Mouse (Mus musculus): Measurements from ENCODE around the gene Tnrc6a. TPM values are rescaled to one million over a fixed set of nuclear protein-coding genes. Genes with fewer than 3 reads are reported as not detected.
"Not testable (repeated sequence)": the region's sequence is repeated elsewhere in the genome, so short reads cannot be mapped to it uniquely, and the experiment has no call there.

The Tnrc6a gene
- 66.1 and 70.9 TPM in 2 replicates for polyA plus RNA-seq (2016; fragmentation: Nextera tagmentation; extraction: Ambion mirVana)

- Histone ChIP-seq H3K4me3 (peak within 1 kb of the TSS; percentile 88), H3K27me3 (no peaks in the 10 kb centered on the region), H3K4me2 (replicated peaks) (peak within 1 kb of the TSS; percentile 67), H3K9ac (peak within 1 kb of the TSS; percentile 98), H3K9me3 (no peaks in the 10 kb centered on the region), H3K27ac (peak within 1 kb of the TSS; percentile 97), H3K4me1 (peaks cover 10% of the 10 kb centered on the region), H3K36me3 (peaks cover 10% of the 10 kb centered on the region)
- whole genome bisulfite sequencing = under 1% methylated on average over 40 of the region's 55 CpGs
- peak; percentile 95 for ATAC-seq (ENCODE audit: insufficient number of reproducible peaks, insufficient read depth, low FRiP score, low TSS enrichment)
Measured at GRCm38 (mm10) chr7:123123665-123124298, at the start of gene Tnrc6a. TSS of gene Tnrc6a (plus strand) at chr7:123123885.

GRCm38 (mm10) chr7:123082236-123082635, 41.4 kb upstream of the Tnrc6a start:
- WGBS = 72% methylated on average over 4 of the region's 4 CpGs
- H3K27ac ChIP-seq = no peak overlapping the region
- no peaks in the 10 kb centered on the region for H3K9me3 ChIP-seq
- no peaks in the 10 kb centered on the region for H3K27me3 ChIP-seq
- no peak overlapping the region for H3K4me3 ChIP-seq
- ATAC-seq (ENCODE audit: insufficient number of reproducible peaks, insufficient read depth, low FRiP score, low TSS enrichment) = no peak
- H3K4me2 ChIP-seq (replicated peaks) = no peak overlapping the region
- no peaks in the 10 kb centered on the region for H3K36me3 ChIP-seq
- H3K9ac ChIP-seq = no peak overlapping the region
- peaks cover 32% of the 10 kb centered on the region for H3K4me1 ChIP-seq

GRCm38 (mm10) chr7:123083441-123084123, 40.1 kb upstream of the Tnrc6a start:
- no peak overlapping the region for H3K4me3 ChIP-seq
- no peaks in the 10 kb centered on the region for H3K9me3 ChIP-seq
- WGBS = 17% methylated on average over 12 of the region's 12 CpGs
- H3K4me1 ChIP-seq = peaks cover 32% of the 10 kb centered on the region
- H3K9ac ChIP-seq = no peak overlapping the region
- peak overlapping the region; percentile 77 for H3K27ac ChIP-seq
- peak overlapping the region; percentile 41; the same call in 1 of the 2 replicates for H3K4me2 ChIP-seq (replicated peaks)
- no peaks in the 10 kb centered on the region for H3K27me3 ChIP-seq
- peak; percentile 66; the same call in 1 of the 2 replicates for ATAC-seq (ENCODE audit: insufficient number of reproducible peaks, insufficient read depth, low FRiP score, low TSS enrichment)
- H3K36me3 ChIP-seq = no peaks in the 10 kb centered on the region

GRCm38 (mm10) chr7:123084180-123084691, 39.4 kb upstream of the Tnrc6a start:
- Histone ChIP-seq H3K4me3 (peak overlapping the region; percentile 13; the same call in 1 of the 2 replicates), H3K9ac (no peak overlapping the region), H3K36me3 (no peaks in the 10 kb centered on the region), H3K4me2 (replicated peaks) (peak overlapping the region; percentile 41), H3K27me3 (no peaks in the 10 kb centered on the region), H3K27ac (peak overlapping the region; percentile 77), H3K9me3 (no peaks in the 10 kb centered on the region), H3K4me1 (peaks cover 32% of the 10 kb centered on the region)
- ATAC-seq (ENCODE audit: insufficient number of reproducible peaks, insufficient read depth, low FRiP score, low TSS enrichment) = peak; percentile 80
- WGBS = 2% methylated on average over 7 of the region's 7 CpGs

GRCm38 (mm10) chr7:123084708-123085107, 39.0 kb upstream of the Tnrc6a start:
- Histone ChIP-seq H3K9ac (no peak overlapping the region), H3K27ac (peak overlapping the region; percentile 77), H3K27me3 (no peaks in the 10 kb centered on the region), H3K4me1 (peaks cover 32% of the 10 kb centered on the region), H3K36me3 (no peaks in the 10 kb centered on the region), H3K9me3 (no peaks in the 10 kb centered on the region), H3K4me3 (peak overlapping the region; percentile 13; the same call in 1 of the 2 replicates), H3K4me2 (replicated peaks) (peak overlapping the region; percentile 41)
- 12% methylated on average over 13 of the region's 13 CpGs for WGBS
- ATAC-seq (ENCODE audit: insufficient number of reproducible peaks, insufficient read depth, low FRiP score, low TSS enrichment) = no peak

GRCm38 (mm10) chr7:123088920-123089319, 34.8 kb upstream of the Tnrc6a start:
- H3K4me3 ChIP-seq = no peak overlapping the region
- H3K27me3 ChIP-seq = no peaks in the 10 kb centered on the region
- peaks cover 20% of the 10 kb centered on the region for H3K4me1 ChIP-seq
- ATAC-seq (ENCODE audit: insufficient number of reproducible peaks, insufficient read depth, low FRiP score, low TSS enrichment) = no peak
- H3K27ac ChIP-seq = no peak overlapping the region
- H3K9me3 ChIP-seq = no peaks in the 10 kb centered on the region
- H3K4me2 ChIP-seq (replicated peaks) = no peak overlapping the region
- 77% methylated on average over 4 of the region's 4 CpGs for WGBS
- H3K9ac ChIP-seq = no peak overlapping the region
- H3K36me3 ChIP-seq = no peaks in the 10 kb centered on the region

- Histone ChIP-seq H3K27me3 (no peaks in the 10 kb centered on the region), H3K9ac (no peak overlapping the region), H3K4me2 (replicated peaks) (no peak overlapping the region), H3K27ac (no peak overlapping the region), H3K4me3 (no peak overlapping the region), H3K4me1 (peaks cover 22% of the 10 kb centered on the region), H3K36me3 (no peaks in the 10 kb centered on the region), H3K9me3 (no peaks in the 10 kb centered on the region)
- ATAC-seq (ENCODE audit: insufficient number of reproducible peaks, insufficient read depth, low FRiP score, low TSS enrichment) = no peak
- WGBS = 90% methylated on average over 12 of the region's 12 CpGs
Measured at GRCm38 (mm10) chr7:123096344-123097120, 27.2 kb upstream of the Tnrc6a start.

GRCm38 (mm10) chr7:123097891-123098750, 25.6 kb upstream of the Tnrc6a start:
- Histone ChIP-seq H3K36me3 (no peaks in the 10 kb centered on the region), H3K27me3 (no peaks in the 10 kb centered on the region), H3K4me2 (replicated peaks) (no peak overlapping the region), H3K27ac (peak overlapping the region; percentile 98), H3K9me3 (no peaks in the 10 kb centered on the region), H3K4me3 (no peak overlapping the region), H3K9ac (no peak overlapping the region), H3K4me1 (peaks cover 22% of the 10 kb centered on the region)
- WGBS = 13% methylated on average over 16 of the region's 16 CpGs
- ATAC-seq (ENCODE audit: insufficient number of reproducible peaks, insufficient read depth, low FRiP score, low TSS enrichment) = peak; percentile 95

GRCm38 (mm10) chr7:123101295-123101694, 22.4 kb upstream of the Tnrc6a start:
- H3K9me3 ChIP-seq = no peaks in the 10 kb centered on the region
- peaks cover 22% of the 10 kb centered on the region for H3K4me1 ChIP-seq
- no peak overlapping the region for H3K4me3 ChIP-seq
- H3K36me3 ChIP-seq = no peaks in the 10 kb centered on the region
- ATAC-seq (ENCODE audit: insufficient number of reproducible peaks, insufficient read depth, low FRiP score, low TSS enrichment) = no peak
- H3K9ac ChIP-seq = no peak overlapping the region
- no peaks in the 10 kb centered on the region for H3K27me3 ChIP-seq
- no peak overlapping the region for H3K4me2 ChIP-seq (replicated peaks)
- no peak overlapping the region for H3K27ac ChIP-seq
- 92% methylated on average over 3 of the region's 3 CpGs for WGBS

- ATAC-seq (ENCODE audit: insufficient number of reproducible peaks, insufficient read depth, low FRiP score, low TSS enrichment); H3K27ac ChIP-seq; H3K9me3 ChIP-seq; H3K27me3 ChIP-seq; H3K4me1 ChIP-seq; H3K4me2 ChIP-seq (replicated peaks); H3K4me3 ChIP-seq; H3K9ac ChIP-seq; H3K36me3 ChIP-seq: not testable (repeated sequence)
- 54% methylated on average over 1 of the region's 1 CpGs for WGBS
Measured at GRCm38 (mm10) chr7:123105381-123105780, 18.3 kb upstream of the Tnrc6a start.

GRCm38 (mm10) chr7:123105906-123106305, 17.8 kb upstream of the Tnrc6a start:
- Histone ChIP-seq H3K4me1 (no peaks in the 10 kb centered on the region; the same call in 1 of the 2 replicates), H3K36me3 (no peaks in the 10 kb centered on the region), H3K4me2 (replicated peaks) (no peak overlapping the region), H3K4me3 (no peak overlapping the region), H3K27ac (no peak overlapping the region), H3K9me3 (no peaks in the 10 kb centered on the region), H3K9ac (no peak overlapping the region), H3K27me3 (no peaks in the 10 kb centered on the region)
- 49% methylated on average over 1 of the region's 1 CpGs for WGBS
- ATAC-seq (ENCODE audit: insufficient number of reproducible peaks, insufficient read depth, low FRiP score, low TSS enrichment) = no peak
